Mouse (Mus musculus) cerebellum, adult 2 months (tissue): ENCODE results near the gene Asic5.

Source experiments
- CTCF ChIP-seq: fragments of 200-500 bp; IDR thresholded peaks from 2 replicates; pipeline ENCODE4 v1.5.1; 2011; ENCODE audit warnings: low read depth, mild to moderate bottlenecking, control low read depth, low read length, moderate library complexity, borderline replicate concordance; ENCODE audit not compliant: insufficient read depth
- POLR2A ChIP-seq: fragments of 200-500 bp; IDR thresholded peaks from 2 replicates; pipeline ENCODE4 v1.6.1; 2011; ENCODE audit warnings: low read length, control low read depth, borderline replicate concordance; ENCODE audit not compliant: insufficient read depth

DNA sequence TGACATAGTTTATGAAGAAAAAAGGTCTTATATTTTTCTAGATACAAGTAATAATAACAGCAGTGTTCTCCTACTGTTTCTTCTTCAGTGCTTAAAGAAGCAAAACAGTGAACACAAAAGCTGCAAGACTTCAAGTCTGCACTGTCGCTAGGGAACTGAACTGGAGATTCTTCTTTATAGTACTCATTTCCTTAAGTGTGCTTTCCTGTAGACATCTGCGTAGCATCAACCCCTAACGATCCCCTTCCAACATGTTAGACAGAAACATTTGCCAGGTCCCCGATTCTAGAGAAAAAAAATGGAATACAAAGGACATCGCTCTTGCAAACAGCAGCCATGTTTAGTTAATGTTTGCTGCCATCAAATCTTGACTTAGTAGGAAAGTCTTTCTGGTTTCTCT, 85.7 kb downstream of the Asic5 start:
- TF ChIP-seq CTCF (no peak), POLR2A (no peak)
